Mouse (Mus musculus): Measurements from ENCODE around the gene Poll.

Gene Poll

GRCm38 (mm10) chr19:45535214-45535735, 25.1 kb downstream of the Poll start:
- no peak for DNase-seq (ENCODE audit: low spot score)

GRCm38 (mm10) chr19:45533617-45534016, 26.7 kb downstream of the Poll start:
- no peak for DNase-seq (ENCODE audit: low spot score)

DNA sequence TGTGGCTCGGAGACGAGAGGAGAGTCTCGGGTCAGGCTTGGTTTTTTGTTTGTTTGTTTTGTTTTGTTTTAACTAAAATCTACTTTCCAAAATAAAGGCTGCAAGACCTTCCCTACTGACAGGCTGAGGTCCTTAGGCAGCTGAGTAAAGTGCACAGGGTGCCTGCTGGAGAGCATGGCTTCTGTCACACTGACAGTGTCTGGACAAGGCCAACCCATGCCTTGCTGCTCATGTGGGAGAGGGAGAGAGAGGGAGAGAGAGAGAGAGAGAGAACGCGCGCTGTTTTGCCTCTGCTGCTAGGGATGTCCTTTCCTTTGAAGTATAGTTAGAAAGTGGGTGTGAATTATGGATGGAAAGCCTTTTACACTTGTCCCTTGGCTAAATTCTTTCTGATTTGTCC, 28.8 kb downstream of the Poll start:
- DNase-seq (ENCODE audit: low spot score), result no peak

GRCm38 (mm10) chr19:45530200-45530995, 29.9 kb downstream of the Poll start:
- DNase-seq (ENCODE audit: low spot score), result no peak

- no peak for DNase-seq (ENCODE audit: low spot score)
These were observed 31.0 kb downstream of the Poll start for GRCm38 (mm10) chr19:45529294-45529693.

- no peak for DNase-seq (ENCODE audit: low spot score)
These were observed 32.3 kb downstream of the Poll start for GRCm38 (mm10) chr19:45527931-45528534.

DNA sequence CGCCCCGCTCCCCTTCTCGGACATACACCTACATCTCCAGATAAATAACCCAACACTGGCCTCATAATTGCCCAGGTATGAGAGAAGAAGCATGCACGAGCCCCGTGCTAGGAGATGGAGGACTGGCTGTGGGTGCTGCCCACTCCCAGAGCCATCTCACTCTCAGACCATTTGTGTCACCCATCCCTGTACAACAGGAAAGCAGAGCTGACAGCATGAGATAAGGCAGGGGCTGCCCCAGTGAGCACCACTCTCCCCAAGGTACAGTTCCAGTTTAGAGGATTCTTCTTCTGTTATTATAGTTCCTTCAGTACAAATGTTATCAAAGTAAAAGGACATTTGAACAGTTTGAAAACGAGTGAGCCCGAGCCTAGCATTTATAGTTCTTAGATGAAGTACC, 32.9 kb downstream of the Poll start:
- DNase-seq (ENCODE audit: low spot score), result no peak

- no peak for DNase-seq (ENCODE audit: low spot score)
These were observed 44.1 kb downstream of the Poll start for GRCm38 (mm10) chr19:45516264-45516663.

- no peak for DNase-seq (ENCODE audit: low spot score)
These were observed 45.0 kb downstream of the Poll start for GRCm38 (mm10) chr19:45515341-45515740.

DNA sequence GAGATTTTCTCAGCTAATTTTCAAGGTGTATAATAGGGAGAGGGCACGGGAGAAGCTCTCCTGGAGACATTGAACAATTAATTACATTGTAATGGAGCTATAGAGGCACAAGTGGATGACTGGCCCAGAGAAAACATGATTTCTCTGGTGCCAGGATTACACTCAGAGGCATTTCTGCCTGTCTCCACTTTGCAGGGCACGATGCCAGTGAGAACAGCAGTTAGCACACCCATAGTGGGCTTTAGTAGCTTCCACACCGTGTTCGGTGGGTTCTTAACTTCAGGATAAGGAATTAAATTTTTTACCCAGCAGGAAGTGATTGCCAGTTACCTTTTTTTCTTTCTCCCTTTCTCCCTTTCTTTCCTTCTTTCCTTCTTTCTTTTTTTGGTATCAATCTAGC, 48.9 kb downstream of the Poll start:
- DNase-seq (ENCODE audit: low spot score), result no peak

DNA sequence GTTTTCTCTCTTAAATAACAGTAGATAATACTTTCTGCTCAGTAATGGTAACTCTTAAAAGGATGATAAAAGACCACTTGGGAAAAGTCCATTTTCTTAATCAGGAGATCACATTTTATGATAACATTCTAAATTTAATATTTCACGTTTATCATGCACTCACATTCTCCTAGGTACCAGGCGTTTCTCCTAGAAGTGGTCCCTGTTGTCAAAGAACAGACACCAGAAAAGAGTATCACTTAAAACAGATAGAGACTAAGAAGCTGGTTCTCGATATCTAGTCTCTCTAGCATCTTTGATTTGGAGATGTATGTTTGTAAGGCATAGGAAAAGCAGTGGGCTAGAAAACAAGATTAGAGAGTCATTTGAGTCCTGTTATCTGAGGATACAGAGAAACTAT, 49.7 kb downstream of the Poll start:
- DNase-seq (ENCODE audit: low spot score), result no peak

DNA sequence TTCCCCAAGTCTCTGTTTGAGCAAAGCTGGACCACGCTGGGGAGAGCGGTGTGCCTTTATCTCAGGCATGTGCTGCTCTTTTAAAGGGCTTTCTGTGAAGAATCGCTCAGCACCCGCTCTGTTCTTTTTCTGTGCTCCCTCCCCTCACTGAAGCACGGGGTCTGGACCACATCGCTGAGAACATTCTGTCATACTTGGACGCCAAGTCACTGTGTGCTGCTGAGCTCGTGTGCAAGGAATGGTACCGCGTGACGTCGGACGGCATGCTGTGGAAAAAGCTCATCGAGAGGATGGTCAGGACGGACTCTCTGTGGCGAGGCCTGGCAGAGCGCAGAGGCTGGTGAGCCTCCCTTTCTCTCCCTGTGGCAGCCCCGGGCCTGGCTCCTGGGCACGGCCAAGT, 52.8 kb downstream of the Poll start:
- DNase-seq (ENCODE audit: low spot score), result no peak

DNA sequence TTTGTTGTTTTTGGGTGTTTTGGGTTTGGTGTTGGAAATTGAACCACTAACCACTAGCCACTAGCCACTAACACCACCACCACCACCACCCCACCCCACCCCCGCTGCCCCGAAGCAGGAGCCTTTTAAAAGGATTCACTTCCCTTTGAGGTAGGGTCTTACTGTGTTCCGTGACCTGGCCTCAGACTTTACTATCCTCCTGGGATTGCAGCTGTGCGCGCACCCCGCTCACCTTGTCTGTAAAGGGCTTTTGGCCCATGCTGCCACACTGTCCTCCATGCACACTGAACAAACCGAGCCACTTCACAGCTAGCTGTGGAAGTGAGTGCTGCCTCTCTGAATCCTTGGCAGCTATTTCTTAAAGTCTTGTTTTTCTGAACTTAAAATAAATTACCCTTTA, 54.9 kb downstream of the Poll start:
- no peak for DNase-seq (ENCODE audit: low spot score)

Measured in layer of hippocampus, adult 9-10 months (tissue).